Mouse (Mus musculus) MEL (cell line): ENCODE measurements at regions not wholly inside any gene's neighbourhood (a gene's known extent, or its start where the extent isn't known, plus 50 kb on each side); places are given as distances from the start of the nearest gene placed in this dataset.

Experiments
- CTCF ChIP-seq, 3 experiments: IDR thresholded peaks in 2 of 3; conservative IDR thresholded peaks in 1 of 3; 2 replicates each; pipeline ENCODE4 v1.5.1; 2011 to 2012; ENCODE audit warnings: low read length in 3 of 3, low read depth in 2 of 3, mild to moderate bottlenecking in 2 of 3, improper control_type of control experiment in 1 of 3, inconsistent platforms in 1 of 3, mixed read lengths in 1 of 3, moderate library complexity in 1 of 3; ENCODE audit not compliant: control insufficient read depth in 1 of 3, insufficient read depth in 1 of 3, poor library complexity in 1 of 3, severe bottlenecking in 1 of 3
- ETS1 ChIP-seq: IDR thresholded peaks from 2 replicates; pipeline ENCODE4 v1.6.1; 2012; ENCODE audit warnings: low read depth, mild to moderate bottlenecking, inconsistent platforms, low read length, improper control_type of control experiment, moderate library complexity
- GATA1 ChIP-seq: IDR thresholded peaks from 2 replicates; pipeline ENCODE4 v1.6.1; 2011; ENCODE audit warnings: low read depth, low read length, improper control_type of control experiment
- KAT2A ChIP-seq: conservative IDR thresholded peaks from 2 replicates; pipeline ENCODE4 v1.6.1; 2012; ENCODE audit warnings: low read depth, low read length, improper control_type of control experiment, inconsistent platforms
- MAFK ChIP-seq: IDR thresholded peaks from 2 replicates; pipeline ENCODE4 v1.6.1; 2011; ENCODE audit warnings: low read depth, mild to moderate bottlenecking, low read length, improper control_type of control experiment, borderline replicate concordance
- POLR2A ChIP-seq, 2 experiments: IDR thresholded peaks; 2 replicates each; pipeline ENCODE4 v1.6.1; 2011 to 2012; ENCODE audit warnings: low read length in 2 of 2, mild to moderate bottlenecking in 2 of 2, control low read depth in 1 of 2, improper control_type of control experiment in 1 of 2, low read depth in 1 of 2, moderate library complexity in 1 of 2; ENCODE audit not compliant: control insufficient read depth in 1 of 2, insufficient read depth in 1 of 2, poor library complexity in 1 of 2
- TAL1 ChIP-seq: IDR thresholded peaks from 2 replicates; pipeline ENCODE4 v1.6.1; 2012; ENCODE audit warnings: mild to moderate bottlenecking, inconsistent platforms, low read length, moderate library complexity, mixed read lengths
- UBTF ChIP-seq: IDR thresholded peaks from 2 replicates; pipeline ENCODE4 v1.6.1; 2012; ENCODE audit warnings: low read depth, mild to moderate bottlenecking, inconsistent platforms, low read length, improper control_type of control experiment, moderate library complexity, borderline replicate concordance; ENCODE audit not compliant: insufficient read depth
- ZKSCAN1 ChIP-seq: IDR thresholded peaks from 2 replicates; pipeline ENCODE4 v1.6.1; 2012; ENCODE audit warnings: low read depth, mild to moderate bottlenecking, inconsistent platforms, low read length, improper control_type of control experiment, moderate library complexity

- no peak for TF ChIP-seq CTCF (IDR thresholded peaks at IDR 0.05 in 2 of 3, conservative IDR thresholded peaks at IDR 0.05 in 1 of 3; ENCODE audit: control insufficient read depth in 1 of 3, insufficient read depth in 1 of 3, low read depth in 2 of 3, low read length in 3 of 3, poor library complexity in 1 of 3, severe bottlenecking in 1 of 3)
- no peak for TF ChIP-seq POLR2A (IDR thresholded peaks at IDR 0.05; ENCODE audit: control insufficient read depth in 1 of 2, insufficient read depth in 1 of 2, low read depth in 1 of 2, low read length in 2 of 2, poor library complexity in 1 of 2)
- no peak for TF ChIP-seq ZKSCAN1
- no peak for TF ChIP-seq UBTF
- TF ChIP-seq GATA1 = no peak
- no peak for TF ChIP-seq TAL1
- TF ChIP-seq MAFK = no peak
- no peak for TF ChIP-seq KAT2A
- no peak for TF ChIP-seq ETS1
These were observed 188.8 kb downstream of the Ly86 start for GRCm38 (mm10) chr13:37533851-37534250.
